Mouse (Mus musculus) cortical plate, adult 2 months (tissue): ENCODE measurements around the gene Podn. TPM values are rescaled to one million over a fixed set of nuclear protein-coding genes. Genes with fewer than 3 reads are reported as not detected.
A peak's percentile ranks its signal among the peaks of the same experiment; 100 is the strongest.

ENCODE experiments used
- H3K27ac ChIP-seq: fragments of 200-500 bp; 2 replicates; pipeline ENCODE4 v1.5.1; 2012; ENCODE audit warnings: low read length, control low read depth, inconsistent platforms; ENCODE audit not compliant: insufficient read depth
- H3K4me1 ChIP-seq: fragments of 200-500 bp; 2 replicates; pipeline ENCODE4 v1.6.1; 2011; ENCODE audit warnings: low read length; ENCODE audit not compliant: control insufficient read depth, insufficient read depth
- H3K4me3 ChIP-seq: fragments of 200-500 bp; 2 replicates; pipeline ENCODE4 v1.5.1; 2011; ENCODE audit warnings: mild to moderate bottlenecking, low read length, control low read depth; ENCODE audit not compliant: insufficient read depth
- CTCF ChIP-seq: fragments of 200-500 bp; IDR thresholded peaks from 2 replicates; pipeline ENCODE4 v1.5.1; 2011; ENCODE audit warnings: mild to moderate bottlenecking, control low read depth, low read length; ENCODE audit not compliant: insufficient read depth; ENCODE audit errors: extremely low read depth
- POLR2A ChIP-seq: fragments of 200-500 bp; IDR thresholded peaks from 2 replicates; pipeline ENCODE4 v1.6.1; 2011; ENCODE audit warnings: mild to moderate bottlenecking, low read length, control low read depth; ENCODE audit not compliant: insufficient read depth; ENCODE audit errors: extremely low read depth
- polyA plus RNA-seq: library from polyadenylated mRNA; depleted of rRNA; stranded (reverse); fragments of >200 nt; gene quantifications from 2 replicates; pipeline ENCODE4 v1.2.3, GENCODE M21; 2012

The Podn gene
- polyA plus RNA-seq, 1 experiment = 12.4 TPM

DNA sequence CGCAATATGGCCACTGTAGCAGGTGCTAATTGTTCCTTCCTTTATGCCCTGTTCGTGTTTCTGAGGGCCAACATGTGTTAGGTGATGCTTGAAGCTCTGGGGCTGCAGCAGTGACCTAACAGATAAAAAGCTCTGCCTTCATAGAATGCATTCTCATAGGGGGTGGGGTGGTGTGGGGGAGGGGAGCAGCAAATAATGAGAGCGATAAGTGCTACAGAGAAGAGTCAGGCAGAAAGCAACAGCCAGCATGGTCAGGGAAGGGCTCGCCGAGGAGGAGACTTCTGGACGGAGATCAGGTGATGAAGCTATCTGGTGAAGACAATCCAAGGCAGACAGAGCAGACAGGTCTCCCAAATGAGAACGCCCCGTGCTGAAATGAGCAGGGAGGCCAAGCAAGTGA lies 43.6 kb downstream of the Podn start:
- TF ChIP-seq CTCF (no peak), POLR2A (no peak)
- Histone ChIP-seq H3K4me1 (no peaks in the 10 kb centered on the region), H3K27ac (no peak overlapping the region), H3K4me3 (no peak overlapping the region)

DNA sequence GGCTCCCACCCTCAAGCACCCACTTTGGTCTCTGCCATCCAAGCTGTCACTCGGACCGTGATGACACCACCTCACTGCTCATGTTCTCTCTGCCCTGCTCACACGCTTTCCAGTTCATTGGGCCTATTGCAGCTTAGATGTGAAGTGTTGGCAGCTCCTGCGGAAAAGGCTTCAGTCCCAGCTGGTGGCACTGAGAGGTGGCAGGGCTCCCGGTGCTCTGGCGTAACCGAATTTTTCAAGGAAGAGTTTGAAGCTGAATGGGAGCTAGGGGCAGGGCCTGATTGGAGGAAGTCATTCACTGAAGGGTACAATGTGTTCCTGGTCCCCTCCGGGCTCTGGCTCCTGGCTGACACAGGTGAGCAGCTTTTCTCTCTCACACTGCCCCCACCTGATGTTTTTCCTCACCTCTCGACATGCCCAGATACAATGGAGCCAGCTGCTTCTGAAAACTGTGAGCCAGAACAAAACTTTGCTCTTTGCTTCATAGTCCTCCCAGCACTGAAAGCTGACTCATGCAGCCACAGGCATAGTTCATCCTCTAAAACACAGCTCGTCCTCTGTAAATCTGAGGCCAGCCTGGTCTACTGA lies 44.5 kb downstream of the Podn start:
- Histone ChIP-seq H3K4me1 (no peaks in the 10 kb centered on the region), H3K27ac (peak overlapping the region; percentile 32; the same call in 1 of the 2 replicates), H3K4me3 (no peak overlapping the region)
- TF ChIP-seq POLR2A (no peak), CTCF (no peak)

DNA sequence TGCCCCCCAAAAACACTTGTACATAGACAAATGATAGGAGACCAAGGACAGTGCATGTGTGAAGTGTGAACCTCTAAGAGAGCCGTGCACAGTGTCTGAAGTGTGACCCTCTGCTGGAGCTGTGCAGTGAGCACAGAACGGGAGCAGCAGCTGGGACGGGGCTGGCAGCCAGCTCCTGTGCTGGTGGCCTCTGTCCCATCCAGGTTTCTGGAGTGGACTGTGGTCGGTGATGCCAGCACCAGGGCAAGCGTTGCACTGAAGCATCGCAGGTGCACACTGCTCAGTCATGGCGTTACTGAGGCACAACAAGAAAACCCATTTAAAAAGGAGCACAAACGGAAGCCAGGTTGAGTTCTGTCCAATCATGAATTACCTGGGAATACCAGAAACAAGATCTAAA lies 50.1 kb downstream of the Podn start:
- H3K27ac ChIP-seq = no peak overlapping the region
- no peak for TF ChIP-seq POLR2A
- TF ChIP-seq CTCF = no peak
- H3K4me3 ChIP-seq = no peak overlapping the region
- no peaks in the 10 kb centered on the region for H3K4me1 ChIP-seq

DNA sequence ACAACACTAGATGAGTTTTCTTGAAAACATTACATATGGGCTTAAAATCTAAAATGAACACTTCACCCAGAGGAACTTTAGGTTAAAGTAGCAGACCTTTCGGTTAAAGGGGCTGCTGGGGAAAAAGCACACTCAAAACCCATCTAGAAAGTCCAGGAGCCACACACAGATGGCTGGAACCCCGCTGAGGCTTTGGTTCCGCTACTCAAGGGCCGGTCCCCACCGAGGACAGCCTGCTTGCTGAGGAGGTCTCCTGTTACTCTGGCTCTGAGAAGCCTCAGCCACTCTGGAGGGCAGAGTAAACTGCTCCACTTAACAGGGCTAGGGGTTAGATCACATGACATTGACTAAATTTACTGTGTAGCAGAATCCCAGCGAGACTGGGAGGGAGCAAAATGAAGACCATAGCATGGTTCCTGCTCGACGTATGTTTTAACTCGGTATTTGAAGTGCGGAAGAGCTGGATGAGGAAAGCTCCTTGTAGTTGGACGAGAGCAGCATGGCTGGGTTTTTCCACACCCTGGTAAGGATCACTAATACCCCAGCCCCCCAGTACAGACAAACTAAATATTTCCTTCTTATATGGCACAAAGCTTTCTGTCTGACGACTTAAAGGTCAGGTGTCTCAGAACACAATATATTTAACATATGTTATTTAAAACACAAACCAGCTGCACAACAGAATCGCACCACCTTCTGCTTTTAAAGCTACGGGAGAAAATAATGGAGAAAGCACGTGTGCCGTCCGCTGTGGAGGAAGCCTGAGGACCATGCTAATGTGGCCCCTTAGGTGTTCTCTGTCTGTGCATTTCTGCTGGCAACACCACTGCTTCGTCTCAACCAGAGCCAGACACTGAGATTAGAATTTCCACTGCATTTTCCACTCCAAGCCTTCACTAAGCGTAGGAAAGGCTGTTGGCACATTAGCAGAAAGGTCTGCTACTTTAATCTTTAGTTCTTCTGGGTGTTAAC lies 50.8 kb downstream of the Podn start:
- Histone ChIP-seq H3K4me3 (no peak overlapping the region), H3K4me1 (no peaks in the 10 kb centered on the region)
- TF ChIP-seq CTCF = no peak
- TF ChIP-seq POLR2A = no peak

DNA sequence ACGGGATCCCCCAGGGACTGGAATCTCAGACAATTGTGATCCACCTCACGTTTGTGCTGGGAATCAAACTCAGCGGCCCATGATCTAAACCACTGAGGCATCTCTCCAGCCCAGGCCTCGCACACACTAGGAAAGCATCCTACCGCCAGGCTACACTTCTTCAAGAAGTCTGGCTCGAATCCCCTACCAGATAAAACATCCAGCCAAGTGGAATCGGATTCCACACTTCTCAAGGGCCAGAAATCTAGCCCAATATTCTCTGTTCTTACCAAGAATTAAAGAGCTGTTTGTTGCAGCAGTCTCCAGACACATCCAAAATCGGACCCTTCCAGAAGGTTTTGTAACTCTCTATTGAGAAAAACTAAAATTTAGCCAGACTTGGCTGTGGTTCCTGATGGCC lies 59.2 kb downstream of the Podn start:
- no peak overlapping the region for H3K4me3 ChIP-seq
- H3K4me1 ChIP-seq = peaks cover 2% of the 10 kb centered on the region; the same call in 1 of the 2 replicates
- H3K27ac ChIP-seq = no peak overlapping the region
- TF ChIP-seq CTCF = no peak
- TF ChIP-seq POLR2A = no peak

More for the DNA sequence above, 50.8 kb downstream of the Podn start:
- no peak overlapping the region for H3K27ac ChIP-seq

DNA sequence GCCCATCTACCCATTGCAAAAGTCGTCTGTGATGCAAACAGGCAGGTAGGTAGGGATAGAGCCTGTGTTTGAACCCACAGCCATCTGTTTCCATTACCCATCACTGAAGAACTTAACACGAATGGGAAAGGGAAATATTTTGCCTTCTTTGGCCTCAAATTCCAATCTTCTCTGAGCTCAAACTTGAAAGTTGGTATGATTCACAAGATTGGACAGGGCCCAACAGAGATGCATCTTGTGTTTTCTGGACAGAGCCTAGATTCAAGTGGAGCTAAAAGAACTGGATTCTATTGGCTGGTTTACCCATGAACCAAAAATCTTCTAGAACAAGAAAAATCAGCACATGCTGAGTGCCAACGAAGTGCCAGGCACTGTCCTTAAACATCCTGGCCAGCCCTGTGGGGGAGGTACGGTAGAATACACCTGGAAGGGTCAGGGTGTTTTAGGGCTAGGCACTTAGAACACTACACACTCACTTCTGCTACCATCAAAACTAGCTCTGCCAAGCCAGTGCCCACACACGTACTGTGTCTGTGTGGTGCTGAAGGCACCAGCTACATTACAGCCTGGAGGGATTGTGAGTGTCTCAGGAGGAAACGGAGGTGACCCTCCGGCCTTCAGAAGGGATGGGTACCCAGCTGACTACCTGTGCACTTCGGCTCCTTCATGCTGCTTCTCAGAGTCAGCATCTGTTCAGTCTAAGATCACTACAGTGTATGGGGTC lies 63.0 kb downstream of the Podn start:
- no peak for TF ChIP-seq POLR2A
- TF ChIP-seq CTCF = no peak
- no peak overlapping the region for H3K27ac ChIP-seq
- H3K4me3 ChIP-seq = no peak overlapping the region
- H3K4me1 ChIP-seq = peaks cover 2% of the 10 kb centered on the region

DNA sequence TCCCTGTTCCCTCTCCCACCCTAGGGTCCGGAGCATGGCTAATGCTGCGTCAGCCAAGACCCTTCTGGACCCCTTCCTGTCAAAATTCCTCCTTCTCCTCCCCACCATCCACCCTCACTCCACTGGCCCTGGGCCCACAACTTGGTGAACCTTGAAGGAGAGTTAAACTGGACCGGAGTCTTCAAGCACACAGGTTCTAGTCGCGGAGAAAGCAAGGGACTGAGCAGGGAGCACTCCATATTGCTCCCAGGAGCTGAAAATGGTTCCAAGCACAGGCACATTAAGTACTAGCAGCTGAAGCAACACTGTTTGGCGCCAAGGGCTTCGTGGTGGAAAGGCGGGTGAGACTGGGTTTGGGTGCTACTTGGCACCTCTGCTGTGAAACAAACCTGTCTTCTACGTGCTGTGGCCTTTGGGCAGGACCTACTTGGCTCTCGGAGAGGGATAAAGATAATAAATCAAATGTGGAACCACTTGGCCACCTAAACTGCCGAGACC lies 63.8 kb downstream of the Podn start:
- H3K27ac ChIP-seq = no peak overlapping the region
- TF ChIP-seq POLR2A (no peak), CTCF (no peak)
- H3K4me1 ChIP-seq = peaks cover 2% of the 10 kb centered on the region

DNA sequence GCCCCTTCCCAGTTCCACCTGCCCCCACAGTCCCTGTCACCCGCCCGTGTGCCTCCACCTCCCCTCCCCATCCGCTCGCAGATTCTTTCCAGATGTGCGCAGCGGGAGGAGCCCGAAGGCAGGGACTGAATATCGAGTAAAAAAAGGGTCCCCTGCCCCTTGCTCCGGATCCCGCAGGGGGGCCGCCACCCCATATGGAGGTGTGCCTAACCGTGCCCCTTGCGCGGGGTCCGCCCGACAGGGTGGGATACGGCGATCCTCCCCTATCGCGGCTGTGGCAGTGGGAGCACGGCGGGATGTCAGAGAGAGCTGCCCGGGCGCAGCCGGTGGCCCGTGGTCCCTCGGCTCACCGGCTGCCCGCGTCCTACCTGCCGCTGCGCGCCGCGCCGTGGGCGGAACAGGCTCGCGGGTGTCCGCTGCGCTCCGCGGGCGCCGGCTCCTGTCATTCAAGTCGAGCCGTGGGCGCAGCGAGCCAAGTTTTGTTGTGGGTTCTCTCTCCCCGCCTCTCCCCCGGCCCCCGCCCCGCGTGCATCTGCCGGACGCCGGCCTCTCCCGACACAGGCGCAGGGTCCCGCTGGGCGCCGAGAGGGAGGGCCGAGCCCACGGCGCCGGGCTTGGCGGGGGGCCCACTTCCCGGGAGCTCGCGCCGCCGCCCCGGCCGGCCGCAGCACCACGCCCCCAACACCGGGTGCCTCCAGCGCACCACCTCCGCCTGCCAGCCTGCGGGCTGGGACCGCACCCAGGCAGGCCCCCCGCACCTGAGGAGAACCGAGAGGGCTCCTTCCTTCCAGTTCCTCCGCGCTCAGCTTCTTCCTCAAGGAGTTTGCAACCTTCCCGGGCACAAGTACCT lies 64.5 kb downstream of the Podn start:
- H3K4me3 ChIP-seq = peak overlapping the region; percentile 40
- no peak overlapping the region for H3K27ac ChIP-seq
- H3K4me1 ChIP-seq = peaks cover 2% of the 10 kb centered on the region
- TF ChIP-seq CTCF (no peak), POLR2A (no peak)

More for the DNA sequence above, 63.8 kb downstream of the Podn start:
- H3K4me3 ChIP-seq = peak overlapping the region; percentile 40; the same call in 1 of the 2 replicates
